Mouse (Mus musculus) c-Kit-positive CD71-positive TER-119-negative erythroid progenitor cells, embryonic 14.5 days (primary cell): ENCODE measurements around the gene Zfhx3.

ENCODE experiments used
- DNase-seq: peaks from one replicate; pipeline ENCODE4 v3.0.0-alpha.2; 2013; ENCODE audit warnings: low read depth

Zfhx3 gene

DNA sequence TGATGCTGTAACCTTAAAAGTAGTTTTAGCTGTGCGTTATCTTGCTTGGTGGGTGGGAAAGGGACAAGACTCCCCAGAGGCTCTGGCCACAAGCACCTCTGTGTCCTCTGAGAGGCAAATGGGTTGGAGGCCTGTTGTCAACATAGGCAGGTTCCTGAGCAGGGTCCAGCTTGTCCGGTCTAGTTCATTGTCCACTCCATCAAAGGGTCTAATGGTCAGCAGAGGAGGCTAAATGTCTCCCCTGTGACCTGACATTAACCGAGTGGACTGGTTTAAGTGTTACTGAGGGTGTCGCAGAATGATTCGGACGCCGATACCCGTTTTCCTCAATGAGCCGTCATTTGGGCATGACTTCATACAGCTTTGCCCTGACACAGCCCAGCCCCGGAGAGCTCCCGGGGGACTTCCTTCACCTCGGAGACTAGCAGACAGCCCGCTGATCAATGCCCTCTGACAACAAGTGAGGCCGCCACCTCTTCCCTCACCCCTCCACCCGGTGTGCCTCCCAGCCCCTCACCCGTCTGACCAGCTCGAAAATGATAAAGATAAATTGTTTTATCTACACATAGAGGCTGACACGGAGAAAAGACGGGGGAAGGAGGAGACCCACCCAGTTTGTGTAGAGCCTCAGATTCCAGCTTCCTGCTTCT lies 298.7 kb downstream of the Zfhx3 start:
- no peak for DNase-seq

DNA sequence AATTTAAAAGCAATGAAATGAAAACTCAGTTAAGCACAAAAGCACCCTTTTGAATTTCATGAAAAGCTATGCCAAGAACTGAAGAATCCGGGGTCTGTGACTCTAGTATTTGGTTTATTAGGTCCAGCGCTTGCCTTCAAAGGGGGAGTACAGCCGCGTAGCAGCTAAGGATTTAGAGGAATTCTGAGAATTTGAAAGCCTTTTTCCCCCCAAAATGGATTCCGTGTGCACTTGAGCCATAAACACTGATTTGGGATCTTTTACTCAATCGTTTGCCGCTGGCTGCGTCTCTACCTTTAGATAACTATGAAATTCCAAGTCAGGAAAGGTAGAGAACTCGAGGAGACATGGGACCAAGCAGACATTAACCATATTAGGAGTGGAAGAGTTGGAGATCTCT lies 300.8 kb downstream of the Zfhx3 start:
- DNase-seq = no peak

DNA sequence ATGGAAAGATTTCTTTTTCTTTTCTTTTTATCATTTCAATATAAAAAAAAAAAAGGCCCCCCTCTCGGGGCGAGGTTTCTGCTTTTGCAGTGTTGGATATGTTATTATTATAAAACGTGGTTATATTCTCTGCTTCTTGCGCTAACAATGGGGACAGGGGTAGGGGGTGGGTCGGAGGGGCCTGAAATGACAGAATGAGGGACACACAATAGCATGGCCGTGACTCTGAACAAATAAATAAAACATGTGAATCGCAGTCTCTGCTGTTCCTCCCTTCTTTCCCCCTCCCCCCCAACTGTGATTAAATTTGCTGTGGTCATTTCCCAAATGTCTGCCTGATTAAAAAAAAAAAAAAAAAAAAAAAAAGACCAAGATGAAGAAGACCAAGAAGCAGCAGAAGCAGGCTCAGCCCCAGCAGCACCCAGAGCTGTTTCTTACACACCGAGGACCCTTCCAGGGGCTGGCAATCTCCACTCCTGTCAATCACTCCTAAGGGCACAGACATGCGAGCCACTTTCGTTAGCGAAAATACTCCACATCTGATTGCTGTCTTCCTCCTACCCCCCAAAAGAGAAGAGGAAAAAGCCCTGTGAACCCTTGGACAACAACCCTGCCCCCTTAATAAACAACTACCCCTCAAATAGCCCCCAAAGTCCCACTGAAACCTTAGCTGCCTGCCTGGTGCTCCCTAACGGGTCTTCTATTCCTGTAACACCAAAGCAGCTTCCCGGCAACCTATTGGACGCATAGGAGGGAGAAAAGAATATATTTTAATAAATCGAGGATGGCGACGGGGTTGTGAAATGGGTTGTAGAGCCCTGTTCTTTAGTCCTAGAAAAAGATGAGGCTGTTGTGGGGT lies 302.4 kb downstream of the Zfhx3 start:
- DNase-seq = no peak

GRCm38 (mm10) chr8:108245575-108245974 lies 303.1 kb downstream of the Zfhx3 start:
- no peak for DNase-seq

- no peak for DNase-seq
Observed at GRCm38 (mm10) chr8:108246035-108246933, 303.8 kb downstream of the Zfhx3 start.

DNA sequence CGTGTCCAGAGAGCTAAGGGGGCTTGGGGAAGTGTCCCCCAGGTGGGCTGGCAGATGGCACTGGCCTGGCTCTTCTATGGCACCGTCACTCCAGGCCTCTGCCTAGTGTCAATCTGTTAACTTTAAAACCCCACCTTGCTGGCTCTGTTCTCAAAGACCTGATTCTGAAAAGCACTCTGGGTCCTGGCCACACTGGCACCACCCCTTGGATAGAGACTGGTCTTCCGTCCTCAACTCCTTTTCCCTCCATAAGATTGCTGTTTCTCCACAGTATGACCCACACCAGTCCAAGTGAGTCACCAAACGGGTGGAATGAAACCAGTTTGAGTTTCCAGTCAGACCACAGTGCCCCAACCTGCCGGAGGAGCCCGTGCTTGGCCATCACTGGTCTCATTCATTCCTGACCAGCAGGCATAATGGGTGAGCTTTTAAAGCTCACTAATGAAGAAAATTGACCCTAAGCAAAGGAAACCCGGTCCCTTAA lies 304.5 kb downstream of the Zfhx3 start:
- DNase-seq = no peak

GRCm38 (mm10) chr8:108264593-108265160 lies 322.2 kb downstream of the Zfhx3 start:
- DNase-seq = no peak

- no peak for DNase-seq
Observed at GRCm38 (mm10) chr8:108277960-108278359, 335.5 kb downstream of the Zfhx3 start.

GRCm38 (mm10) chr8:108281981-108282380 lies 339.5 kb downstream of the Zfhx3 start:
- DNase-seq = no peak

GRCm38 (mm10) chr8:108286117-108286516 lies 343.7 kb downstream of the Zfhx3 start:
- no peak for DNase-seq

DNA sequence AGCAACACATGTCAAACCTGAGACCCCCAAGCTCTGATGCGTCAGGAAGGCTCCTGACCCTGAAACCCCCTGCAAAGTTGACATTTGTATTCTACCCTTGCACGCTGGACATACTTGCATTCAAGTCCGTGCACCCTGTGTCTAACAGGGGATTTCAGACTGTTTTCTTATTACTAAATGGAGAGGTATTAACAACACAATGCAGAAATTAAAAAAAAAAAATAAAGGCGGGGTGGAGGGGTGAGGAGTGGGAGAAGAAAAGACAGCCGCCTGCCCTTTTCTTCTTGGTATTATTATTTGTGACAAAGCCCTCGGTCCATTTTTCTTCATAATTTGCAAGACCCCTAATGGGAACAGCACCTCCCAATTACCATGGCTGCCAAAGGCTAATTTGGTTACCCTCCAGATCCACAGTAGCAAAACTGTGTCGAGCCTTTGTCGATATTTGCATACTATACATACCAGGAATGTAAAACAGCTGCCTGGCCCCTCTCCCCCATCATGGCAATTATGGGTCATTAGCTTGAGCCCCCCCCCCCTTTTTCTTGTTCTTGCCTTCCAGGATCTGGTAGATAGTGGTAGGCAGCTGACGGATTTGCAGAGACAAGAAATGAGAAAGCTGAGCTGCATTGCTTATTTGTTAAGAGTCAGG lies 358.6 kb downstream of the Zfhx3 start:
- DNase-seq = no peak

DNA sequence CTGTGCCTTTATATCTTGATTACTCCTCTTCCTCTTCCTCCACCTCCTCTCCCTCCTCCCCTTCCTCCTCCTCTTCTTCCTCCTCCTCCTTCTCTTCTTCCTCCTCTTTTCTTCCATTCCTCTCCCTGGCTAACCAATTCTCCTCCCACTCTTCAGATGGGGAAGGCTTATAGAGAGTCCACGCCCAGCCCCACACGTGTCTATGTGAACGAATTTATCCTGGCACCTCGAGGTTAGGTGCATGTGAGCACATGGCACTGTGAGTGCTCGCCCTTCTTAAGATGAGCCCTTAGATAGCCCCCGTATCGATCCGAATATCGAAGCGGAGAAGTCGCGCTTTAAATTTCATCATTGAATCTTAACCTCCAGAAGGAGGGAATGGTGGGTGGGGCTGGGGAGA lies 359.2 kb downstream of the Zfhx3 start:
- DNase-seq = no peak

DNA sequence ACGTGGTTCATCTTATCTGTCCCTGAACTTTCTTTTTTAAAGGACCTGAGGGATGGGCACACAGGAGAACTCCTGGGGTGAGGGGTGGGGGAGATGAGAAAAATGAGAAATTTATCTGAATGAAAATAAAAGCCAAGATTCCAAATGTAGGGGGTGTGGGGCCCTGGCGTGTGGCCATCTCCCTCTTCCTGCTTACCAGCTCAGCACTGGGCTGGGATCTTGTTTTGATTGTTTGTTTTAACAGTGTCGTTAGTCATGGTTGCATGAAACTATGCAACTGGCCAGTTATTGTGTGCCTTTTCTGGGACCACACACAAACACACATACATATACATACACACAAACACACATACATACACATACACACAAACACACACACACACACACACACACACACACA lies 362.9 kb downstream of the Zfhx3 start:
- DNase-seq = no peak

DNA sequence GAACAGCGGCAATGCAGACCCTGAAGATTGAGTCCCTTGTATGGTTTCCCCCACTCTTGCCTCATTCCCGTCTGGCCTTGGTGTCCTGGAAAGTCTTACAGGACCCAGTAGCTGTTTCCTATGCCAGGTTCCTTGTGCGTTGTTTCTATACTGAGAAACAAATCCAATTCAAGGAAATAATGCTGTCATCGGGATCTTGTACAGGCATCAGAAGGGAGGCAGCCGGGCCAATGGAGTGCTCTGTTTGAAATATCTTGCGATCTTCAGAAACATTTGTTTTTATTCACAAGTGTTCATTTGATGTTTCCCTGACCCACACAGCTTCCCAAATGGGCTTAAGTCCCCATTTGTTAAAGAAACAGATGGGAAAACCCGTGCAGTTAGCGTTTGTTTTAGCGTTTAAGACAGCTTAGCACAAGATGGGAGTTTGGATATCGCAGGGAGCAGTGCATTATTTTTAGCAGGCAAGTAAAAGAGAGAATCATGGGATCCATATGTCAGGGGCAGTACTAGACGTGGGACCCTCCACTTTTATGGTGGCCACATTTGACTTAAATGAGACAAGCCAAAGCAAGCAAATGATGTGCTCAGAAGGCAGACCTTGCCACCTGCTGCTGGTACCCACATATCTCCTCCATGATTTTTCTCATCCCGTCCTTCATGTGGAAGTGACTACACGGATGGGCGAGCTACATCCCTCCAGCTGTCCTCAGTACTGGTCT lies 367.2 kb downstream of the Zfhx3 start:
- no peak for DNase-seq

- no peak for DNase-seq
Observed at GRCm38 (mm10) chr8:108315046-108315445, 372.6 kb downstream of the Zfhx3 start.

DNA sequence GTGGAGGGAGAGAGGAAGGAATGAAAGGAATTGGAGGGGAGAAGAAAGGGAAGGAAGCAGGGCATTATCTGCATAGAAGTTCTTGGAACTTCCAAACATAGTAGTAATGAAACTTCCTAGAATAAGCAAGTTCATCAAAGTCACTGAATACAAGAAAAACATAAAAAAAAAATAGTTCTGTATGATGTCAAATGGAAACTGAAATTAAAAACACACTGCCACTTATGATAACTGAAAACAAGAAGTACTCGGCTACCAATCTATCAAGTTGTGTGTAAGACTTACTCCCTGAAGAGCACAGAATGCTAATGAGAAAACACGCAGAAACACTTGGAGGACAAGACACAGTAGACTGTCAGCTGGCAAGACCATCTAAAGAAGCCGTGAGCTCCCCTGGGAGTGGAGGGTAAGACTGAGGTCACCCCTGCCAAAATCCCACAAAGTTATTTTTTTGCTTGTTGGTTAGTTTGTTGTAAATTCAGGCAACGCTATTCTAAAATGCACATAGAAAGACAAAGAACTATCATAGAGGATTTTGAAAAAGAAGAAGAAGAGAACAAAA lies 375.2 kb downstream of the Zfhx3 start:
- DNase-seq = no peak

GRCm38 (mm10) chr8:108327711-108328110 lies 385.3 kb downstream of the Zfhx3 start:
- DNase-seq = no peak

- DNase-seq = no peak
Observed at GRCm38 (mm10) chr8:108348352-108348751, 405.9 kb downstream of the Zfhx3 start.

- no peak for DNase-seq
Observed at GRCm38 (mm10) chr8:108348776-108349175, 406.3 kb downstream of the Zfhx3 start.

DNA sequence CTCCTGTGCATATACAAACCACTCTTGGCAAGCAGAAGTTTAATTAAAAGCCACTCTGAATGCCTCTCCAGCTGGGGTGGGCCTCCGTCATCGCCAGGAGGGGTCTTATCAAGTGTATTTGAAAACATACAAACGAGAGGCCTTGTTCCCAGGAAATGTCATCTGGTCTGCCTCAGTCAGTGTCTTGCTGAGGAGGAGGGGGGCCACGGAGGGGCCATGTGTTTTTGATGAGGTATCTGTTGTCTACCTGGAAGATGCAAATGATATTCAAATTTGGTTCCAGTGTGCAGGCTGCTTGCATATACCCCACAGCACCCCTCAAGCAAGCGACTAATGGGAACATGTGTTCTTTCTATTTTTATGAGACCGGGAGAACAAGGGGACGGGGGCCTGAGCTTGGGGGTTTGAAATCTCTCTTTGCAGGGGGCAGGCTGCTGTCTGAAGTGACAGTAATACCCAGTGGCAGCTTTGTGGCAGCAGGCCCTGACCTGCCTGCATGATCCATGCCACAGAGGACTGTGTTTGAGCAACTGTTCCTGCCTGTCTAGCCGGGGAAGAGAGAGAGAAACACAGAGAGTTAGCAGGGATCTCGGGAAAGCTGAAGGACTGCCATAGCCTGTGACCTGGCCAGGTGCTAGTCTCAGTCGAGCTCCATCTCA lies 412.8 kb downstream of the Zfhx3 start:
- no peak for DNase-seq
